Mouse (Mus musculus) MEL (cell line): ENCODE measurements around the gene Procr.

Source experiments
- BHLHE40 ChIP-seq: IDR thresholded peaks from 2 replicates; pipeline ENCODE4 v1.6.1; 2012; ENCODE audit warnings: low read depth, mild to moderate bottlenecking, inconsistent platforms, low read length, improper control_type of control experiment, borderline replicate concordance
- CTCF ChIP-seq, 3 experiments: IDR thresholded peaks in 2 of 3; conservative IDR thresholded peaks in 1 of 3; 2 replicates each; pipeline ENCODE4 v1.5.1; 2011 to 2012; ENCODE audit warnings: low read length in 3 of 3, low read depth in 2 of 3, mild to moderate bottlenecking in 2 of 3, improper control_type of control experiment in 1 of 3, inconsistent platforms in 1 of 3, mixed read lengths in 1 of 3, moderate library complexity in 1 of 3; ENCODE audit not compliant: control insufficient read depth in 1 of 3, insufficient read depth in 1 of 3, poor library complexity in 1 of 3, severe bottlenecking in 1 of 3
- E2F4 ChIP-seq: IDR thresholded peaks from 2 replicates; pipeline ENCODE4 v1.6.1; 2011; ENCODE audit warnings: low read depth, low read length, improper control_type of control experiment, borderline replicate concordance
- POLR2A ChIP-seq, 2 experiments: IDR thresholded peaks; 2 replicates each; pipeline ENCODE4 v1.6.1; 2011 to 2012; ENCODE audit warnings: low read length in 2 of 2, mild to moderate bottlenecking in 2 of 2, control low read depth in 1 of 2, improper control_type of control experiment in 1 of 2, low read depth in 1 of 2, moderate library complexity in 1 of 2; ENCODE audit not compliant: control insufficient read depth in 1 of 2, insufficient read depth in 1 of 2, poor library complexity in 1 of 2
- POLR2AphosphoS2 ChIP-seq: IDR thresholded peaks from 2 replicates; pipeline ENCODE4 v1.6.1; 2011; ENCODE audit warnings: low read length, improper control_type of control experiment
- POLR2AphosphoS5 ChIP-seq: IDR thresholded peaks from 2 replicates; pipeline ENCODE4 v1.6.1; 2012; ENCODE audit warnings: low read depth, borderline replicate concordance, mild to moderate bottlenecking, inconsistent platforms, low read length, moderate library complexity, mixed read lengths
- RCOR1 ChIP-seq: IDR thresholded peaks from 2 replicates; pipeline ENCODE4 v1.6.1; 2012; ENCODE audit warnings: low read depth, mild to moderate bottlenecking, inconsistent platforms, low read length, improper control_type of control experiment
- ZKSCAN1 ChIP-seq: IDR thresholded peaks from 2 replicates; pipeline ENCODE4 v1.6.1; 2012; ENCODE audit warnings: low read depth, mild to moderate bottlenecking, inconsistent platforms, low read length, improper control_type of control experiment, moderate library complexity
- ZNF384 ChIP-seq: IDR thresholded peaks from 2 replicates; pipeline ENCODE4 v1.6.1; 2012; ENCODE audit warnings: low read depth, mild to moderate bottlenecking, inconsistent platforms, low read length, improper control_type of control experiment

- TF ChIP-seq ZKSCAN1: no peak
- no peak for TF ChIP-seq RCOR1
- TF ChIP-seq CTCF (IDR thresholded peaks at IDR 0.05 in 2 of 3, conservative IDR thresholded peaks at IDR 0.05 in 1 of 3; ENCODE audit: control insufficient read depth in 1 of 3, insufficient read depth in 1 of 3, low read depth in 2 of 3, low read length in 3 of 3, poor library complexity in 1 of 3, severe bottlenecking in 1 of 3): no peak
- TF ChIP-seq BHLHE40: no peak
- TF ChIP-seq POLR2AphosphoS5: no peak
- TF ChIP-seq POLR2AphosphoS2: no peak
- no peak for TF ChIP-seq POLR2A (IDR thresholded peaks at IDR 0.05; ENCODE audit: control insufficient read depth in 1 of 2, insufficient read depth in 1 of 2, low read depth in 1 of 2, low read length in 2 of 2, poor library complexity in 1 of 2)
- no peak for TF ChIP-seq E2F4
- TF ChIP-seq ZNF384: no peak
These were observed 26.7 kb downstream of the Procr start for GRCm38 (mm10) chr2:155777688-155777985.
